Mouse (Mus musculus): Measurements from ENCODE around the gene Smim6. TPM values are rescaled to one million over a fixed set of nuclear protein-coding genes. Genes with fewer than 3 reads are reported as not detected.

The Smim6 gene
- total RNA-seq, 2 experiments from 2014 or later = not detected

Other genes starting within 250 kb of the Smim6 start
- 10 to 100 TPM; 76.5 to 93.9 TPM for gene Grb2, start 203.4 kb upstream of the Smim6 start, total RNA-seq (2021)
- gene Tmem94, start 146.6 kb upstream of the Smim6 start, total RNA-seq (2021) = 10 to 100 TPM; 52.7 to 61.5 TPM
- 10 to 100 TPM; 18.4 to 20.1 TPM for gene Caskin2, start 98.4 kb upstream of the Smim6 start, total RNA-seq (2021)
- gene Tsen54, start 97.3 kb upstream of the Smim6 start, total RNA-seq (2021) = 1 to 10 TPM; 5.8 to 7.8 TPM
- gene Llgl2, start 88.0 kb upstream of the Smim6 start, total RNA-seq (2021) = 10 to 100 TPM; 11.2 to 11.5 TPM
- gene Myo15b, start 53.6 kb upstream of the Smim6 start, total RNA-seq (2021) = under 1 TPM in 1 of 2 experiments, not detected in 1; 0.09 TPM
- gene Smim5, start 12.1 kb upstream of the Smim6 start, total RNA-seq (2021) = 1 to 10 TPM; 2.2 to 2.4 TPM
- 10 to 100 TPM; 13.1 to 15.2 TPM for gene Sap30bp, start 21.3 kb downstream of the Smim6 start, total RNA-seq (2021)
- 1 to 10 TPM; 5.7 to 6.3 TPM for gene Recql5, start 21.5 kb downstream of the Smim6 start, total RNA-seq (2021)
- gene Itgb4, start 62.7 kb downstream of the Smim6 start, total RNA-seq (2021) = 1 to 10 TPM; 1.9 to 6.7 TPM
- gene Galk1, start 100.7 kb downstream of the Smim6 start, total RNA-seq (2021) = 10 to 100 TPM in 1 of 2 experiments, 1 to 10 TPM in 1; 7.2 to 11.3 TPM
- 100 to 1,000 TPM; 132 to 170 TPM for gene H3f3b, start 115.9 kb downstream of the Smim6 start, total RNA-seq (2021)
- 1 to 10 TPM; 7.3 to 7.7 TPM for gene Unk, start 118.3 kb downstream of the Smim6 start, total RNA-seq (2021)
- under 1 TPM; 0.31 to 0.33 TPM for gene Unc13d, start 165.9 kb downstream of the Smim6 start, total RNA-seq (2021)
- 10 to 100 TPM; 61.6 to 65.3 TPM for gene Wbp2, start 175.0 kb downstream of the Smim6 start, total RNA-seq (2021)
- gene Trim47, start 215.2 kb downstream of the Smim6 start, total RNA-seq (2021) = 10 to 100 TPM; 21.2 to 21.3 TPM
- 1 to 10 TPM; 3.3 to 3.5 TPM for gene Trim65, start 219.1 kb downstream of the Smim6 start, total RNA-seq (2021)
- gene Mrpl38, start 226.9 kb downstream of the Smim6 start, total RNA-seq (2021) = 10 to 100 TPM; 41.8 to 49.5 TPM